Mouse (Mus musculus) liver, adult 2 months (tissue): ENCODE data around the gene Olfr112. TPM values are rescaled to one million over a fixed set of nuclear protein-coding genes. Genes with fewer than 3 reads are reported as not detected.
"Not testable (repeated sequence)": the region's sequence is repeated elsewhere in the genome, so short reads cannot be mapped to it uniquely, and the experiment has no call there.

Experiments used
- DNase-seq: peaks from one replicate; pipeline ENCODE4 v3.0.0-alpha.2; 2011; ENCODE audit warnings: low read depth, low spot score; ENCODE audit errors: extremely low read depth
- H3K27ac ChIP-seq: fragments of 200-500 bp; replicated peaks from 2 replicates; pipeline ENCODE4 v1.5.1; 2012; ENCODE audit warnings: low read depth, mild to moderate bottlenecking, control low read depth, inconsistent platforms, low read length; ENCODE audit not compliant: insufficient read depth
- H3K27me3 ChIP-seq: fragments of 200-500 bp; 2 replicates; pipeline ENCODE4 v1.6.1; 2012; ENCODE audit warnings: mild to moderate bottlenecking, moderate library complexity, low read length, inconsistent platforms; ENCODE audit not compliant: control insufficient read depth, insufficient read depth
- H3K36me3 ChIP-seq: fragments of 200-500 bp; 2 replicates; pipeline ENCODE4 v1.6.1; 2012; ENCODE audit warnings: low read length, inconsistent platforms; ENCODE audit not compliant: control insufficient read depth, insufficient read depth
- H3K4me1 ChIP-seq: fragments of 200-500 bp; 2 replicates; pipeline ENCODE4 v1.6.1; 2011; ENCODE audit warnings: low read length; ENCODE audit not compliant: control insufficient read depth, insufficient read depth
- H3K4me3 ChIP-seq: fragments of 200-500 bp; 2 replicates; pipeline ENCODE4 v1.5.1; 2011; ENCODE audit warnings: low read depth, mild to moderate bottlenecking, control low read depth, low read length, moderate library complexity; ENCODE audit not compliant: insufficient read depth
- H3K79me2 ChIP-seq: fragments of 200-500 bp; 2 replicates; pipeline ENCODE4 v1.6.1; 2012; ENCODE audit warnings: inconsistent platforms, mild to moderate bottlenecking, low read length, moderate library complexity; ENCODE audit not compliant: control insufficient read depth, insufficient read depth
- H3K9ac ChIP-seq: fragments of 200-500 bp; 2 replicates; pipeline ENCODE4 v1.6.1; 2012; ENCODE audit warnings: low read depth, mild to moderate bottlenecking, control low read depth, inconsistent platforms, low read length
- CTCF ChIP-seq: fragments of 200-500 bp; IDR thresholded peaks from 2 replicates; pipeline ENCODE4 v1.5.1; 2011; ENCODE audit warnings: low read depth, low read length, control low read depth
- POLR2A ChIP-seq: fragments of 200-500 bp; IDR thresholded peaks from 2 replicates; pipeline ENCODE4 v1.6.1; 2011; ENCODE audit warnings: low read length, control low read depth; ENCODE audit not compliant: insufficient read depth; ENCODE audit errors: extremely low read depth
- WGBS: fragments of 180-500 bp; shearing (Covaris S2); methylation state at CpG from one replicate; pipeline ENCODE4 v1.1.7; 2018; 5-methylcytosine and 5-hydroxymethylcytosine counted together
- polyA plus RNA-seq: library from polyadenylated mRNA; depleted of rRNA; stranded (reverse); fragments of >200 nt; gene quantifications from 2 replicates; pipeline ENCODE4 v1.2.3, GENCODE M21; 2012; rRNA removed
- total RNA-seq: library from RNA; depleted of rRNA; stranded (reverse); fragments of >200 nt; gene quantifications from 2 replicates; pipeline ENCODE4 v1.2.3, GENCODE M21; 2014; rRNA removed

Gene Olfr112
- not detected in 2 replicates for total RNA-seq
- polyA plus RNA-seq: not detected in 2 replicates

GRCm38 (mm10) chr17:37569351-37569750 lies at the start of gene Olfr112:
Gene Olfr112, minus strand, starts transcription at chr17:37569451.
- Histone ChIP-seq H3K27ac (no peak within 1 kb of the TSS), H3K9ac (no peak within 1 kb of the TSS), H3K79me2 (no peaks in the 10 kb centered on the region), H3K36me3 (no peaks in the 10 kb centered on the region), H3K4me3 (no peak within 1 kb of the TSS), H3K4me1 (no peaks in the 10 kb centered on the region), H3K27me3 (no peaks in the 10 kb centered on the region)
- TF ChIP-seq CTCF (no peak), POLR2A (no peak)
- no peak for DNase-seq

GRCm38 (mm10) chr17:37592643-37593042 lies 23.4 kb upstream of the Olfr112 start, which contains the start of gene Olfr114:
Gene Olfr114, minus strand, starts transcription at chr17:37592743.
- TF ChIP-seq POLR2A (no peak), CTCF (no peak)
- Histone ChIP-seq H3K79me2 (no peaks in the 10 kb centered on the region), H3K4me3 (no peak within 1 kb of the TSS), H3K9ac (no peak within 1 kb of the TSS), H3K36me3 (no peaks in the 10 kb centered on the region), H3K27me3 (no peaks in the 10 kb centered on the region), H3K27ac (no peak within 1 kb of the TSS), H3K4me1 (no peaks in the 10 kb centered on the region)
- no peak for DNase-seq

GRCm38 (mm10) chr17:37577563-37577962 lies 8.3 kb upstream of the Olfr112 start, which contains the start of gene Olfr113:
Gene Olfr113, minus strand, starts transcription at chr17:37577663.
- Histone ChIP-seq H3K79me2 (no peaks in the 10 kb centered on the region), H3K4me3 (no peak within 1 kb of the TSS), H3K9ac (no peak within 1 kb of the TSS), H3K36me3 (no peaks in the 10 kb centered on the region), H3K27ac (no peak within 1 kb of the TSS), H3K4me1 (no peaks in the 10 kb centered on the region), H3K27me3 (no peaks in the 10 kb centered on the region)
- no peak for DNase-seq
- TF ChIP-seq CTCF: no peak
- no peak for TF ChIP-seq POLR2A

DNA sequence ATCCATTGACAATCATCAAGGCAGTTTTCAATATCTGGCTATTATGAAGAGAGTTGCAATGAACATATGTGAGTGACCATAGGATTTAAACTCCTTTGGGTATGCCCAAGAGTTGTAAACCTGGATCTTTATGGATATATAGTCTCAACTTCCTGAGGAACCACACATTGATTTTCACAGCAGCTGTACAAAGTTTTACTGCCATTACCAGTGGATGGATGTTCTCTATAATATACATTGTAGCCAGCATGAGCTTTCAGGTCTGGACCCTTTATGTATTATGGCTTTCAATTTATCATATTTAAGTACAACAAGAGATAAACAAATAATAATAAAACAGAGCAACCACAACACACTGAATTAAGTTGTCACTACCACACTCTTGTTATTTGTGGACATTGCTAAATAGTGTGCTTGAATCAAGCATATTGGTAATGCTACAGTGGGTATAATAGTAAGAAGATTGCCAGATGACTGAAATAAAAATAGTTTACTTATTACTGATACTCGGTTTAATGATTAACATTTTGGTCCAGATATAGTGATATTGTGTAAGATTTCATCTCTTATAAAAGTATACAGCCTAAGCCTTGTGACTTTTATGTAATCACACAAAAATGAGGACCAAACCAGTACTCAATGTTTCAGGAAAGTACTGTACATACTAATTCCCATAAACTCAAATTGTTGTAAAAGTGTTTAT lies 10.2 kb downstream of the Olfr112 start:
- Histone ChIP-seq H3K4me3 (no peak overlapping the region), H3K27me3 (no peaks in the 10 kb centered on the region), H3K27ac (no peak overlapping the region), H3K4me1 (no peaks in the 10 kb centered on the region), H3K9ac (no peak overlapping the region), H3K36me3 (no peaks in the 10 kb centered on the region), H3K79me2 (no peaks in the 10 kb centered on the region)
- TF ChIP-seq POLR2A (no peak), CTCF (no peak)
- WGBS: 38% methylated on average over 1 of the region's 1 CpGs
- peak; percentile 37 for DNase-seq

GRCm38 (mm10) chr17:37543800-37544435 lies 25.3 kb downstream of the Olfr112 start:
- no peak for DNase-seq

GRCm38 (mm10) chr17:37541454-37542119 lies 27.7 kb downstream of the Olfr112 start:
- no peaks in the 10 kb centered on the region for H3K27me3 ChIP-seq
- no peak for TF ChIP-seq POLR2A
- no peak for TF ChIP-seq CTCF
- no peak overlapping the region for H3K27ac ChIP-seq
- DNase-seq: no peak
- H3K79me2 ChIP-seq: no peaks in the 10 kb centered on the region
- H3K9ac ChIP-seq: no peak overlapping the region
- no peak overlapping the region for H3K4me3 ChIP-seq
- H3K4me1 ChIP-seq: no peaks in the 10 kb centered on the region
- 76% methylated on average over 4 of the region's 4 CpGs for WGBS
- no peaks in the 10 kb centered on the region for H3K36me3 ChIP-seq

More at GRCm38 (mm10) chr17:37543800-37544435, 25.3 kb downstream of the Olfr112 start:
- Histone ChIP-seq H3K27ac (no peak overlapping the region), H3K4me3 (no peak overlapping the region), H3K36me3 (no peaks in the 10 kb centered on the region), H3K9ac (no peak overlapping the region), H3K4me1 (no peaks in the 10 kb centered on the region), H3K27me3 (no peaks in the 10 kb centered on the region), H3K79me2 (no peaks in the 10 kb centered on the region)
- TF ChIP-seq POLR2A (no peak), CTCF (no peak)
- WGBS: 50% methylated on average over 3 of the region's 3 CpGs

DNA sequence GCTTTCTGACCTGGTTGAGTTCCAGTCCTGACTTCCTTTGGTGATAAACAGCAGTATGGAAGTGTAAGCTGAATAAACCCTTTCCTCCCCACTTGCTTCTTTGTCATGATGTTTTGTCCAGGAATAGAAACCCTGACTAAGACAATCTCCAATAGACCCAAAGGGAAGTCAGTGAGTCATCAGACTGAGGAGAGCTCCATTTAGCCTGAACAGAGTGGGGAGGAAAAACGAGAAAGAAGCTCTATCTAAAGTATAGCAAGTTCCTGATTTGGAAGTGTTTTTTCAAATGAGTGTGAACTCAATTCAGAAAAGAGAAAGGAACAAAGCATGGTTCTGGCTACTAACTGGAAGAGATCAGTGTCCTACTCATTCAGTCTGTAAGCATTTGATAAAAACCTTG lies 30.8 kb downstream of the Olfr112 start:
- DNase-seq: peak; percentile 27
- not testable (repeated sequence) for H3K4me1 ChIP-seq, H3K27me3 ChIP-seq, H3K9ac ChIP-seq, H3K27ac ChIP-seq, H3K79me2 ChIP-seq, H3K36me3 ChIP-seq, H3K4me3 ChIP-seq
- 38% methylated on average over 1 of the region's 1 CpGs for WGBS
